Mouse (Mus musculus): ENCODE results near the gene Pgbd5. TPM values are rescaled to one million over a fixed set of nuclear protein-coding genes. Genes with fewer than 3 reads are reported as not detected.

The Pgbd5 gene
- polyA plus RNA-seq, 1 experiment from 2014 or later: 1.5 TPM

DNA sequence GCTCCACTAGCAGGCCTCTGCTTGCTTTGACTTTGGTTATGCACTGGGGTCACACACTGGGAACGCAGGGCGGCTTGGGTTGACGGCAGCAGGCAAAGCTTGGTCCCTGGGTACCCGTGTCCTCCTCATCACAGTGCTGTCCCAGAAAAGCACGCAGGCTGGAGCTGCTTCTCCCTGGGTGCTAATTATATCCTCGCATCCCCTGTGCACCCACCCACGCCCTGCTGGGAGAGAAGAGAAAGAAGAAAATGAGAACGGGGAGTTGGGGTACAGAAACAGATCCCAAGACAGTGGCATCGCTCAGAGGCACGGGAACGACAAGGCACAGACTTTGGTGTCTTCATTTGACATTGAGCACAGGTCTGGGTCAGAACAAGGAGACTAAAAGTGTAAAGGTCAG, 50.0 kb downstream of the Pgbd5 start:
- H3K4me1 ChIP-seq (ENCODE audit: control insufficient read depth, insufficient read depth, low read length): no peaks in the 10 kb centered on the region
- no peaks in the 10 kb centered on the region for H3K27me3 ChIP-seq (ENCODE audit: control insufficient read depth, insufficient read depth, low read length)
- no peak overlapping the region for H3K4me2 ChIP-seq (ENCODE audit: low read depth, low read length)
- 74% methylated on average over 11 of the region's 11 CpGs for WGBS
- no peaks in the 10 kb centered on the region for H3K36me3 ChIP-seq (ENCODE audit: control insufficient read depth, insufficient read depth)
- peaks cover 3% of the 10 kb centered on the region; the same call in 1 of the 2 replicates for H3K9me3 ChIP-seq (replicated peaks; ENCODE audit: control insufficient read depth, low read length)
- H3K27ac ChIP-seq (ENCODE audit: low read length): no peak overlapping the region
- no peak for ATAC-seq (replicated peaks; ENCODE audit: extremely low read depth, insufficient read depth, low FRiP score)
- H3K9ac ChIP-seq (ENCODE audit: low read length): no peak overlapping the region
- H3K4me3 ChIP-seq (ENCODE audit: low read length): no peak overlapping the region

DNA sequence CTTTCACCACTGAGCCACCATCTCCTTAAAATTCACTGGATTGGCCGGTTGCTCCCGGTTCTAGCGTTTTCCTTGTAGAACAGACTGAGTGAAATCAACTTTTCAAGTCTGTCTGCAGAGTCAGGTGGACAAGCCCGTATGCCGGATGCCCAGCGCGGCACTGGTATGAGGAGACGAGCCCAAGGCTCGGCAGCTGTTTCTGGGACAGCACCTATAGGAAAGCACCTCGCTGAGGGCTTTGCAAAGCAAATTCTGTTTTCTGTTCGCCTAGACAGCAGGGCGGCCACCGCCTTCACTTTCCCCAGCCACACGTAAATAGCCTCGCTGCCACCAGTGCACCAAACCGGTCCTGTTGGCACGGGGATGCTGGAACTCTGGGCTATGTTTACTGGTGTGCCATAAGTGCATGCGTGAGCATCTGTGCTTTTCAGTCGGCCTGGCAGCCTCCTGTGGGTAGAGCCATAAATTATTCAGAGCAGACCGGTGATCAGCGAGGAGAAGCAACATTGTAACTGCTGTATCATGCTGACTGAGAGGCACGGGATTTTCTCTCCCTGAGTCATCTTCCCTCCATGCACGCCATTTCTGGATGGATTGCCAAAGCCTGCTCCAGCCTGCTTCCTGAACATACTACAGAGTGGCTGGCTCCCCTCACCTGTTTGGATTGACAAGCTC, 53.1 kb downstream of the Pgbd5 start:
- Histone ChIP-seq H3K27ac (ENCODE audit: low read length) (no peak overlapping the region), H3K4me3 (ENCODE audit: low read length) (no peak overlapping the region), H3K9me3 (replicated peaks; ENCODE audit: control insufficient read depth, low read length) (peaks cover 3% of the 10 kb centered on the region; the same call in 1 of the 2 replicates), H3K4me1 (ENCODE audit: control insufficient read depth, insufficient read depth, low read length) (no peaks in the 10 kb centered on the region), H3K9ac (ENCODE audit: low read length) (no peak overlapping the region), H3K4me2 (ENCODE audit: low read depth, low read length) (no peak overlapping the region), H3K36me3 (ENCODE audit: control insufficient read depth, insufficient read depth) (no peaks in the 10 kb centered on the region), H3K27me3 (ENCODE audit: control insufficient read depth, insufficient read depth, low read length) (no peaks in the 10 kb centered on the region)
- 80% methylated on average over 23 of the region's 23 CpGs for WGBS
- ATAC-seq (replicated peaks; ENCODE audit: extremely low read depth, insufficient read depth, low FRiP score): no peak

GRCm38 (mm10) chr8:124384336-124384735, 55.1 kb downstream of the Pgbd5 start:
- H3K9me3 ChIP-seq (replicated peaks; ENCODE audit: control insufficient read depth, low read length): no peaks in the 10 kb centered on the region
- no peak overlapping the region for H3K27ac ChIP-seq (ENCODE audit: low read length)
- no peak overlapping the region for H3K4me3 ChIP-seq (ENCODE audit: low read length)
- 89% methylated on average over 19 of the region's 19 CpGs for WGBS
- H3K27me3 ChIP-seq (ENCODE audit: control insufficient read depth, insufficient read depth, low read length): no peaks in the 10 kb centered on the region
- H3K36me3 ChIP-seq (ENCODE audit: control insufficient read depth, insufficient read depth): no peaks in the 10 kb centered on the region
- no peak overlapping the region for H3K9ac ChIP-seq (ENCODE audit: low read length)
- no peak overlapping the region for H3K4me2 ChIP-seq (ENCODE audit: low read depth, low read length)
- H3K4me1 ChIP-seq (ENCODE audit: control insufficient read depth, insufficient read depth, low read length): no peaks in the 10 kb centered on the region
- no peak for ATAC-seq (replicated peaks; ENCODE audit: extremely low read depth, insufficient read depth, low FRiP score)

DNA sequence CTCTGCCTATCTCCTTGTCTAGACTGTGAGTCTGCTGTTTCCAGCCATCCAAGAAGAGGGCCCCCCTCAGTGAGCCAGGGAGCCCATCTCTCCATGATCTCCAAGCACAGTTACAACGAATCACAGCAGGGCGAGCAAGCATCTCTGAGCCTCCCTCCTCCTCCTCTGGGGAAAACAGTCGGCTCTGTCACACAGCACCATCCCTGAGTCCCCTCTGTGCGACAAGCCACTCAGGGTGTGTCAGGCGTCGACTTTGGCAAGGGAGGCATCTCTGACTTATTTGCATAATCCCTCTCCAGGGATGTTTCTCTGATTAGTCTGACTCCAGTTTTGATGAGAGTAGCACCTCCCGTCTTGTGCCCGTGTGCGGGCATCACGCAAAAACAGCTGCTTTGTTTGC, 57.2 kb downstream of the Pgbd5 start:
- H3K4me2 ChIP-seq (ENCODE audit: low read depth, low read length): no peak overlapping the region
- no peak overlapping the region for H3K27ac ChIP-seq (ENCODE audit: low read length)
- H3K27me3 ChIP-seq (ENCODE audit: control insufficient read depth, insufficient read depth, low read length): no peaks in the 10 kb centered on the region
- WGBS: 54% methylated on average over 10 of the region's 10 CpGs
- no peak for ATAC-seq (replicated peaks; ENCODE audit: extremely low read depth, insufficient read depth, low FRiP score)
- no peaks in the 10 kb centered on the region for H3K4me1 ChIP-seq (ENCODE audit: control insufficient read depth, insufficient read depth, low read length)
- H3K9me3 ChIP-seq (replicated peaks; ENCODE audit: control insufficient read depth, low read length): no peaks in the 10 kb centered on the region
- H3K9ac ChIP-seq (ENCODE audit: low read length): no peak overlapping the region
- H3K4me3 ChIP-seq (ENCODE audit: low read length): no peak overlapping the region
- no peaks in the 10 kb centered on the region for H3K36me3 ChIP-seq (ENCODE audit: control insufficient read depth, insufficient read depth)

DNA sequence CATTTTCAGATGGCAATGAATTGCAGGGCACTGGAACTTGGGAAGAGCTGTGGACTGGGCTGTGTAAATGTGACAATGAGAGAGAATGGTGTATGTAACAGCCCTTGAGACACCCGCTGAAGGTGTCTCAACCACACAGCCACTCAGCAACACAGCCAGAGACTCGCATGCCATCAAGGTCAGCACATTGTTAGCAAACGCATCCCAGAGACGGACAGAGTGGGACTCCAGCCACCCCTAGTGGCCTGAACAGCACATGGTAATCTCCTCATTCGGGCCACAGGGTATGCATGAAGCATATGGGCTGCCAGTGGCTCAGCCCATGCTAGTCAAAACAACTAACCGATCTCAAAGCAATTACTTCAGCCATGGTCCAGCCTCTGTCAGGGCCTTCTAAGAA, 60.2 kb downstream of the Pgbd5 start:
- H3K4me1 ChIP-seq (ENCODE audit: control insufficient read depth, insufficient read depth, low read length): peaks cover 9% of the 10 kb centered on the region
- no peaks in the 10 kb centered on the region for H3K36me3 ChIP-seq (ENCODE audit: control insufficient read depth, insufficient read depth)
- no peak overlapping the region for H3K4me3 ChIP-seq (ENCODE audit: low read length)
- 54% methylated on average over 6 of the region's 6 CpGs for WGBS
- H3K27me3 ChIP-seq (ENCODE audit: control insufficient read depth, insufficient read depth, low read length): no peaks in the 10 kb centered on the region
- no peak overlapping the region for H3K27ac ChIP-seq (ENCODE audit: low read length)
- no peak for ATAC-seq (replicated peaks; ENCODE audit: extremely low read depth, insufficient read depth, low FRiP score)
- no peaks in the 10 kb centered on the region for H3K9me3 ChIP-seq (replicated peaks; ENCODE audit: control insufficient read depth, low read length)
- H3K9ac ChIP-seq (ENCODE audit: low read length): no peak overlapping the region
- no peak overlapping the region for H3K4me2 ChIP-seq (ENCODE audit: low read depth, low read length)

- Histone ChIP-seq H3K4me2 (ENCODE audit: low read depth, low read length) (no peak overlapping the region), H3K4me3 (ENCODE audit: low read length) (no peak overlapping the region), H3K27ac (ENCODE audit: low read length) (no peak overlapping the region), H3K36me3 (ENCODE audit: control insufficient read depth, insufficient read depth) (no peaks in the 10 kb centered on the region), H3K27me3 (ENCODE audit: control insufficient read depth, insufficient read depth, low read length) (no peaks in the 10 kb centered on the region), H3K4me1 (ENCODE audit: control insufficient read depth, insufficient read depth, low read length) (peaks cover 9% of the 10 kb centered on the region), H3K9ac (ENCODE audit: low read length) (no peak overlapping the region), H3K9me3 (replicated peaks; ENCODE audit: control insufficient read depth, low read length) (no peaks in the 10 kb centered on the region)
- 93% methylated on average over 12 of the region's 12 CpGs for WGBS
- no peak for ATAC-seq (replicated peaks; ENCODE audit: extremely low read depth, insufficient read depth, low FRiP score)
These were observed 63.1 kb downstream of the Pgbd5 start for GRCm38 (mm10) chr8:124376406-124376805.

DNA sequence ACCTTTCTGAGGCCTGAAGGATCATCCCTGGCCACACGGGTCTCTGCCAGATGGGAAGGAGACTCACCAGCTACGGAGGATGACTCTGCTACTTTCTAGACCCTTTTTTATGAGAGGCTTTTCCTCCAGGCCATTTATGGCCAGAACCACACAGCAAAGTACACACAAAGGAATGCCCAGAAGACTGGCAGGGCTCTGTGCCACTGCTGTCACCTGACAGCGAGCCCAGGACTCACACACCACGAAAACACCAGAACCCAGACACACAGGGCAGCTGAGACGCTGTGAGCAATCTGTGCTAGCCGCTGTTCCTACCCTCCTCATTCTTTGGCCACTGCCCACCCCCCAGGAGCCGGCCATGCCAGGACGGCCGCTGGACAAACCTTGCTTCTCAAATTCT, 63.7 kb downstream of the Pgbd5 start:
- peak overlapping the region; percentile 46 for H3K27ac ChIP-seq (ENCODE audit: low read length)
- 71% methylated on average over 9 of the region's 9 CpGs for WGBS
- no peaks in the 10 kb centered on the region for H3K36me3 ChIP-seq (ENCODE audit: control insufficient read depth, insufficient read depth)
- H3K27me3 ChIP-seq (ENCODE audit: control insufficient read depth, insufficient read depth, low read length): no peaks in the 10 kb centered on the region
- ATAC-seq (replicated peaks; ENCODE audit: extremely low read depth, insufficient read depth, low FRiP score): no peak
- H3K9me3 ChIP-seq (replicated peaks; ENCODE audit: control insufficient read depth, low read length): no peaks in the 10 kb centered on the region
- H3K4me3 ChIP-seq (ENCODE audit: low read length): no peak overlapping the region
- H3K4me1 ChIP-seq (ENCODE audit: control insufficient read depth, insufficient read depth, low read length): peaks cover 9% of the 10 kb centered on the region
- H3K9ac ChIP-seq (ENCODE audit: low read length): peak overlapping the region; percentile 26; the same call in 1 of the 2 replicates
- no peak overlapping the region for H3K4me2 ChIP-seq (ENCODE audit: low read depth, low read length)

- Histone ChIP-seq H3K9ac (ENCODE audit: low read length) (peak overlapping the region; percentile 26; the same call in 1 of the 2 replicates), H3K4me1 (ENCODE audit: control insufficient read depth, insufficient read depth, low read length) (peaks cover 9% of the 10 kb centered on the region), H3K9me3 (replicated peaks; ENCODE audit: control insufficient read depth, low read length) (no peaks in the 10 kb centered on the region), H3K27me3 (ENCODE audit: control insufficient read depth, insufficient read depth, low read length) (no peaks in the 10 kb centered on the region), H3K27ac (ENCODE audit: low read length) (peak overlapping the region; percentile 46), H3K4me2 (ENCODE audit: low read depth, low read length) (no peak overlapping the region), H3K4me3 (ENCODE audit: low read length) (no peak overlapping the region), H3K36me3 (ENCODE audit: control insufficient read depth, insufficient read depth) (no peaks in the 10 kb centered on the region)
- 51% methylated on average over 6 of the region's 6 CpGs for WGBS
- ATAC-seq (replicated peaks; ENCODE audit: extremely low read depth, insufficient read depth, low FRiP score): peak; percentile 68
These were observed 64.3 kb downstream of the Pgbd5 start for GRCm38 (mm10) chr8:124375168-124375567.

- Histone ChIP-seq H3K4me3 (ENCODE audit: low read length) (no peak overlapping the region), H3K27ac (ENCODE audit: low read length) (no peak overlapping the region), H3K9ac (ENCODE audit: low read length) (no peak overlapping the region), H3K4me1 (ENCODE audit: control insufficient read depth, insufficient read depth, low read length) (peaks cover 9% of the 10 kb centered on the region), H3K4me2 (ENCODE audit: low read depth, low read length) (no peak overlapping the region), H3K36me3 (ENCODE audit: control insufficient read depth, insufficient read depth) (no peaks in the 10 kb centered on the region), H3K27me3 (ENCODE audit: control insufficient read depth, insufficient read depth, low read length) (no peaks in the 10 kb centered on the region), H3K9me3 (replicated peaks; ENCODE audit: control insufficient read depth, low read length) (no peaks in the 10 kb centered on the region)
- no peak for ATAC-seq (replicated peaks; ENCODE audit: extremely low read depth, insufficient read depth, low FRiP score)
- WGBS: 79% methylated on average over 5 of the region's 5 CpGs
These were observed 65.7 kb downstream of the Pgbd5 start for GRCm38 (mm10) chr8:124373753-124374152.
